28 mouse cellular contexts compared by ENCODE assay signal in genomic region chr1:184951758-184952157, GRCm38 (mm10). TPM values are rescaled to one million over a fixed set of nuclear protein-coding genes. Genes with fewer than 3 reads are reported as not detected.
DNase-seq lines count a peak whose midpoint lies in the region; ATAC-seq lines count a peak whose summit lies in the region.
"Had no signal": no experiment of that assay in that cellular context is flagged by ENCODE, and none has a peak within 500 bp of the region (broad histone marks: within the 10 kb centered on the region; RNA-seq: fewer than 3 reads in every experiment).

No protein-coding gene starts in this region.

- H3K36me3 ChIP-seq in intestine, embryonic 14.5 days (ENCODE audit: control insufficient read depth, insufficient read depth, low read length): no peaks in the 10 kb centered on the region
- H3K36me3 ChIP-seq in intestine, embryonic 16.5 days (ENCODE audit: control insufficient read depth, insufficient read depth, low read length): no peaks in the 10 kb centered on the region
- H3K36me3 ChIP-seq: embryonic facial prominence, embryonic 12.5 days; forebrain, embryonic 12.5 days; forebrain, embryonic 15.5 days; heart, embryonic 12.5 days; heart, embryonic 15.5 days had no signal

- 0 out of 2 replicates have a peak, but pooled peaks have one; percentile 27 for ATAC-seq in intestine, embryonic 14.5 days (replicated peaks; ENCODE audit: low FRiP score, low TSS enrichment, low read depth)
- peak; percentile 94 for ATAC-seq in intestine, embryonic 16.5 days
- ATAC-seq in CD4-positive, CD25-positive, alpha-beta regulatory T cell, adult 4 months: no peak
- ATAC-seq: activated CD4-positive, CD25-positive, alpha-beta regulatory T cell, adult 4 months; forebrain, embryonic 15.5 days; hindbrain, postnatal 0 days; inflammation-experienced regulatory T-cells, adult 6 months had no signal

- intact Hi-C loops in heart, postnatal 10 days (cut with DNase I): no loop called here

- peaks cover 5% of the 10 kb centered on the region; the same call in 1 of the 2 replicates for H3K4me1 ChIP-seq in intestine, embryonic 14.5 days (replicated peaks; ENCODE audit: control insufficient read depth, insufficient read depth, low read length)
- H3K4me1 ChIP-seq in intestine, embryonic 16.5 days (ENCODE audit: control insufficient read depth, insufficient read depth, low read length): peaks cover 8% of the 10 kb centered on the region; the same call in 1 of the 2 replicates
- H3K4me1 ChIP-seq: embryonic facial prominence, embryonic 12.5 days; heart, embryonic 12.5 days; heart, embryonic 15.5 days had no signal

- no peaks in the 10 kb centered on the region for H3K27me3 ChIP-seq in intestine, embryonic 14.5 days (replicated peaks; ENCODE audit: control insufficient read depth, insufficient read depth, low read length)
- H3K27me3 ChIP-seq in intestine, embryonic 16.5 days (replicated peaks; ENCODE audit: control insufficient read depth, insufficient read depth, low read length): no peaks in the 10 kb centered on the region
- H3K27me3 ChIP-seq: embryonic facial prominence, embryonic 12.5 days; forebrain, embryonic 12.5 days; forebrain, embryonic 15.5 days; heart, embryonic 12.5 days; heart, embryonic 15.5 days had no signal

- no peak overlapping the region for H3K9ac ChIP-seq in intestine, embryonic 14.5 days (ENCODE audit: low read length)
- H3K9ac ChIP-seq in intestine, embryonic 16.5 days (ENCODE audit: low read depth, low read length): no peak overlapping the region
- H3K9ac ChIP-seq: embryonic facial prominence, embryonic 12.5 days; forebrain, embryonic 12.5 days; forebrain, embryonic 15.5 days; heart, embryonic 12.5 days; heart, embryonic 15.5 days; hindbrain, embryonic 14.5 days had no signal

- H3K27ac ChIP-seq in intestine, embryonic 14.5 days (ENCODE audit: low read depth): no peak overlapping the region; the same call in 1 of the 2 replicates
- H3K27ac ChIP-seq in intestine, embryonic 16.5 days (ENCODE audit: low read length): peak overlapping the region; percentile 58; the same call in 1 of the 2 replicates
- H3K27ac ChIP-seq: embryonic facial prominence, embryonic 12.5 days; forebrain, embryonic 12.5 days; forebrain, embryonic 15.5 days; gastrocnemius, adult 2 months; heart, embryonic 15.5 days; hindbrain, embryonic 14.5 days; hindbrain, postnatal 0 days had no signal

- 0 out of 2 replicates have a peak, but pooled peaks cover under 1% of the 10 kb centered on the region for H3K9me3 ChIP-seq in intestine, embryonic 14.5 days (ENCODE audit: control insufficient read depth, low read length)
- H3K9me3 ChIP-seq in intestine, embryonic 16.5 days (ENCODE audit: control insufficient read depth, low read length): no peaks in the 10 kb centered on the region
- H3K9me3 ChIP-seq: forebrain, embryonic 15.5 days; heart, embryonic 15.5 days had no signal

- H3K4me3 ChIP-seq in intestine, embryonic 14.5 days (ENCODE audit: low read depth, low read length): no peak overlapping the region
- no peak overlapping the region for H3K4me3 ChIP-seq in intestine, embryonic 16.5 days (ENCODE audit: low read length)
- H3K4me3 ChIP-seq: embryonic facial prominence, embryonic 12.5 days; erythroblast, embryonic 14.5 days; forebrain, embryonic 12.5 days; forebrain, embryonic 15.5 days; gastrocnemius, adult 2 months; heart, embryonic 12.5 days; heart, embryonic 15.5 days had no signal

- peak; percentile 23 for DNase-seq in heart, adult 11 months
- DNase-seq in heart, postnatal 10 days: no peak
- DNase-seq in intestine, embryonic 14.5 days (ENCODE audit: low spot score): no peak
- DNase-seq in cerebellum, adult 9-11 months: no peak
- DNase-seq: adrenal gland, postnatal 10 days; adrenal gland, postnatal 36 days; cerebellum, adult 11 months; cerebellum, adult 8-10 months; cerebellum, postnatal 14 days; gastrocnemius, adult 2 months; gastrocnemius, postnatal 14 days; heart, adult 18-20 months; heart, postnatal 14 days; heart, postnatal 4 days; kidney, adult 2 months had no signal

- 51% methylated on average over 5 of the region's 5 CpGs for WGBS in intestine, embryonic 14.5 days
- WGBS in intestine, embryonic 16.5 days: 42% methylated on average over 5 of the region's 5 CpGs

- H3K4me2 ChIP-seq in intestine, embryonic 14.5 days (ENCODE audit: low read length): no peak overlapping the region
- no peak overlapping the region for H3K4me2 ChIP-seq in intestine, embryonic 16.5 days (ENCODE audit: low read depth, low read length)
- H3K4me2 ChIP-seq: embryonic facial prominence, embryonic 12.5 days; forebrain, embryonic 12.5 days; forebrain, embryonic 15.5 days; heart, embryonic 12.5 days; heart, embryonic 15.5 days; hindbrain, embryonic 14.5 days had no signal

RNA-seq across cellular contexts. Expression of gene Mark1, which starts 47.6 kb away (rescaled TPM):
- 1 to 10 TPM; 8.7 to 9.0 TPM for total RNA-seq in heart, postnatal 10 days (2021)
- 2.6 and 3.3 TPM in 2 replicates for polyA plus RNA-seq in intestine, embryonic 14.5 days (2014; fragmentation: Nextera tagmentation; extraction: Ambion mirVana)
- 1.9 TPM in 2 replicates for polyA plus RNA-seq in intestine, embryonic 16.5 days (2015; fragmentation: Nextera tagmentation; extraction: Ambion mirVana)
- not detected for polyA plus RNA-seq in CD4-positive, CD25-positive, alpha-beta regulatory T cell, adult 4 months (2017; shearing (Covaris generic))
- polyA plus RNA-seq: activated CD4-positive, CD25-positive, alpha-beta regulatory T cell, adult 4 months; C2C12; erythroblast, embryonic 14.5 days; inflammation-experienced regulatory T-cells, adult 6 months had no signal
